ENCODE assay signal across 11 mouse cellular contexts in genomic region chr3:31109108-31109507, GRCm38 (mm10). TPM values are rescaled to one million over a fixed set of nuclear protein-coding genes. Genes with fewer than 3 reads are reported as not detected.
DNase-seq lines count a peak whose midpoint lies in the region; ATAC-seq lines count a peak whose summit lies in the region.
"Had no signal": no experiment of that assay in that cellular context is flagged by ENCODE, and none has a peak within 500 bp of the region (broad histone marks: within the 10 kb centered on the region; RNA-seq: fewer than 3 reads in every experiment).

No protein-coding gene starts in this region.

- 83% methylated on average over 3 of the region's 3 CpGs for WGBS in hindbrain, embryonic 13.5 days
- 89% methylated on average over 3 of the region's 3 CpGs for WGBS in hindbrain, embryonic 10.5 days

- H3K36me3 ChIP-seq in hindbrain, embryonic 13.5 days, result peaks cover 8% of the 10 kb centered on the region
- H3K36me3 ChIP-seq in hindbrain, embryonic 10.5 days, result peaks cover 31% of the 10 kb centered on the region

- no peaks in the 10 kb centered on the region for H3K9me3 ChIP-seq in hindbrain, embryonic 13.5 days
- H3K9me3 ChIP-seq in hindbrain, embryonic 10.5 days, result no peaks in the 10 kb centered on the region
- H3K9me3 ChIP-seq: kidney, embryonic 15.5 days had no signal

- no peak for DNase-seq in hindbrain, embryonic 10.5 days (ENCODE audit: low spot score)
- DNase-seq in thymus, postnatal 0 days (ENCODE audit: low spot score), result peak; percentile 16
- no peak for DNase-seq in thymus, postnatal 10 days (ENCODE audit: low spot score in 2 of 2)
- no peak for DNase-seq in adrenal gland, adult 2 months
- DNase-seq in cerebellum, postnatal 10 days, result no peak
- no peak for DNase-seq in cerebellum, adult 18-20 months
- DNase-seq: gastrocnemius, postnatal 36 days had no signal

- no peaks in the 10 kb centered on the region for H3K27me3 ChIP-seq in hindbrain, embryonic 13.5 days
- no peaks in the 10 kb centered on the region for H3K27me3 ChIP-seq in hindbrain, embryonic 10.5 days (ENCODE audit: insufficient read depth, poor library complexity, severe bottlenecking)
- H3K27me3 ChIP-seq: kidney, embryonic 15.5 days had no signal

- H3K27ac ChIP-seq in hindbrain, embryonic 13.5 days, result no peak overlapping the region
- H3K27ac ChIP-seq in hindbrain, embryonic 10.5 days, result no peak overlapping the region
- H3K27ac ChIP-seq: kidney, embryonic 15.5 days; macrophage had no signal

- no peak overlapping the region for H3K4me3 ChIP-seq in hindbrain, embryonic 13.5 days
- no peak overlapping the region for H3K4me3 ChIP-seq in hindbrain, embryonic 10.5 days
- H3K4me3 ChIP-seq: kidney, embryonic 15.5 days had no signal

- ATAC-seq in hindbrain, embryonic 13.5 days (ENCODE audit: low FRiP score), result peak; percentile 47; the same call in 1 of the 2 replicates
- ATAC-seq in inflammation-experienced regulatory T-cells, adult 6 months, result peak; percentile 91

- H3K4me1 ChIP-seq in hindbrain, embryonic 13.5 days (replicated peaks), result peaks cover 29% of the 10 kb centered on the region
- peaks cover 15% of the 10 kb centered on the region for H3K4me1 ChIP-seq in hindbrain, embryonic 10.5 days (replicated peaks)

- H3K4me2 ChIP-seq in hindbrain, embryonic 13.5 days, result no peak overlapping the region
- H3K4me2 ChIP-seq: kidney, embryonic 15.5 days had no signal

- no peak overlapping the region for H3K9ac ChIP-seq in hindbrain, embryonic 13.5 days
- H3K9ac ChIP-seq: kidney, embryonic 15.5 days had no signal

RNA-seq across cellular contexts. Expression of gene Skil, which starts 14.2 kb away (rescaled TPM):
- 33.5 and 34.4 TPM in 2 replicates for polyA plus RNA-seq in hindbrain, embryonic 13.5 days (2015; fragmentation: Nextera tagmentation; extraction: Ambion mirVana)
- 34.4 and 37.3 TPM in 2 replicates for polyA plus RNA-seq in hindbrain, embryonic 10.5 days (2016; fragmentation: Nextera tagmentation; extraction: Ambion mirVana)
- 14.6 and 17.0 TPM in 2 replicates for polyA plus RNA-seq in thymus, postnatal 0 days (2015; fragmentation: Nextera tagmentation; extraction: Ambion mirVana)
- polyA plus RNA-seq in inflammation-experienced regulatory T-cells, adult 6 months (2017; shearing (Covaris generic)), result 10 to 100 TPM; 29.8 to 63.7 (median 62.7) TPM
- total RNA-seq in adrenal gland, adult 2 months (2021), result 10 to 100 TPM; 36.2 to 36.9 TPM
- polyA plus RNA-seq in adrenal gland, adult 2 months (2012; rRNA removed), result 2.0 and 2.1 TPM in 2 replicates

RNA-seq across cellular contexts. Expression of gene Cldn11, which starts 40.6 kb away (rescaled TPM):
- polyA plus RNA-seq in hindbrain, embryonic 13.5 days (2015; fragmentation: Nextera tagmentation; extraction: Ambion mirVana), result 52.1 and 53.9 TPM in 2 replicates
- polyA plus RNA-seq in hindbrain, embryonic 10.5 days (2016; fragmentation: Nextera tagmentation; extraction: Ambion mirVana), result 8.2 and 9.6 TPM in 2 replicates
- 0.21 and 0.55 TPM in 2 replicates for polyA plus RNA-seq in thymus, postnatal 0 days (2015; fragmentation: Nextera tagmentation; extraction: Ambion mirVana)
- polyA plus RNA-seq in inflammation-experienced regulatory T-cells, adult 6 months (2017; shearing (Covaris generic)), result not detected
- 10 to 100 TPM in 1 of 2 experiments, 1 to 10 TPM in 1; 7.6 to 16.5 TPM for total RNA-seq in adrenal gland, adult 2 months (2021)
- 11.5 and 15.0 TPM in 2 replicates for polyA plus RNA-seq in adrenal gland, adult 2 months (2012; rRNA removed)
- polyA plus RNA-seq: macrophage had no signal
